Mouse (Mus musculus): ENCODE measurements around the gene Cd59b. TPM values are rescaled to one million over a fixed set of nuclear protein-coding genes. Genes with fewer than 3 reads are reported as not detected.
"Not testable (repeated sequence)": the region's sequence is repeated elsewhere in the genome, so short reads cannot be mapped to it uniquely, and the experiment has no call there.

Gene Cd59b
- total RNA-seq, 2 experiments from 2014 or later, result 0.51 TPM; not detected in 1

DNA sequence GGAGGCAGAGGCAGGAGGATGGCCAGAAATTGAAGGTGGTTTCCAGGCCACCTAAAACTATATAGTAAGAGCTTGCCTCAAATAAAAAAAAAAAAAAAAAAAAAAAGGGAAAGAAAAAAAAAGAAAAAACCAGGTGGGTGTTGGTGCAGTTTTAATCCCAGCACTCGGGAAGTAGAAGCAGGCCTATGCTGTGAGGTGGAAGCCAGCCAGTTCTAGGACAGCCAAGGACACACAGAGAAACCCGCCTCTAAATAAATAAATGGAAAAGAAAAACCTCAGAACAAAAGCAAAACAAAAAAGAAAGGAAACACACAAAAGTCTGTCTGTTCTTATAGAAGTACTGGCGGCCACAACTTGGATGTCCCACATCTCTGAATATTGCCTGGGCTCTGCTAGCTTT, 45.2 kb downstream of the Cd59b start:
- no peak for DNase-seq (ENCODE audit: low spot score in 2 of 2)

DNA sequence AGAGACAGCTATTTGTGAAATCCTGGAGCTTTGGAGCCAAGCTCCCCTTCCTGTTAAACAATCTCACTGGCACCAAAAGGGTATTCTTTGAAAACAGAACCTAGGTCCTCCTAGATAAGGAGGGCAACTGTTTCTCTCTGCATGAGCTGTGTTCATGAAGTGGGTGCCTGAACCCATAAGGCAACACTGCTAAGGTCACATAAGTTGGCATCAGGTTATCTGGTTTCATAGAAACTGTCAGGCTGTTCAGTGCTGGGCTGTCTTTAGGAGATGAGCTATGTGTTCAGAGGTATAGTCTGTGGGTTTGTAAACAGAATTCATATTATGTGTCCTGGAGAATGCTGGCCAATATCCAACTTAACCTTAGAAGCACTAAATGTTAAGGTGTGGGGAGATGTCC, 47.5 kb downstream of the Cd59b start:
- DNase-seq (ENCODE audit: low spot score in 2 of 2), result not testable (repeated sequence)

DNA sequence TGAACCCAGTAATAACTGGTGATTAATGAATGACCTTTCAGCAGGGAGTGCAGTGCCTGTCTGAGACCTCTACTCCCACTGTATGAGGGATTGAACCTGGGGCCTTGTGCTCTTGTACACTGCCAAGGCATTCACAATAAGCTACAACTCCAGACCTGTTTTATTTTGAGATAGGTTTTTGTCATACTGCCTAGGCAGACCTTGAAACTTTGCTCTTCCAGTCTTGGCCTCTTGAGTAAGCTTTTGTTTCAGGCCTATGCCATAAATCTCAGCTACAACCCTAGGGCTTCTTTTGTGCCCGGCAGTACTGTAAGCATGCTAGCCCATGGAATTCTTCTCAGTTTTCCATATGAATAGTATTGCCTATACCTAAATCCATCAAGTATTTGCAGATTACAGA, 49.4 kb downstream of the Cd59b start:
- DNase-seq (ENCODE audit: low spot score in 2 of 2), result no peak

DNA sequence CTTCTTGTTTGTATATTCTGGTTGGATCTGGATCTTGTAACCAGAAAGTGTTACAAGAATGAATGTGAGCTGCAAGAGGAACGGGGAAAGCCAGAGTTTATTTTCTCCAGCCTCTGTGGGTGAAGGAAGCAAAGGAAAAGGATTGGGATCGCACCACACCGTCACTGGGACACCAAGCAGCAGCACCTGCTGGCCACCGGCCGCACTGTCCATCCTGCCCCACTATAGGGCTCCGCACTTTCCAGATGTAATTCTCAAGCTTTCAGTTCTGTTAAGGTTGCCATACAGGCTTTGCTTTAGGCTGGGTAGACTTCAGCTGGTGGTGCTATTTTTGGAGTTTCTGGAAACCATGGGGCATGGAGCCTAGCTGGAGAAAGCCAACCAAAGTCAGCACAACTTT, 50.7 kb downstream of the Cd59b start:
- DNase-seq (ENCODE audit: low spot score in 2 of 2), result no peak

DNA sequence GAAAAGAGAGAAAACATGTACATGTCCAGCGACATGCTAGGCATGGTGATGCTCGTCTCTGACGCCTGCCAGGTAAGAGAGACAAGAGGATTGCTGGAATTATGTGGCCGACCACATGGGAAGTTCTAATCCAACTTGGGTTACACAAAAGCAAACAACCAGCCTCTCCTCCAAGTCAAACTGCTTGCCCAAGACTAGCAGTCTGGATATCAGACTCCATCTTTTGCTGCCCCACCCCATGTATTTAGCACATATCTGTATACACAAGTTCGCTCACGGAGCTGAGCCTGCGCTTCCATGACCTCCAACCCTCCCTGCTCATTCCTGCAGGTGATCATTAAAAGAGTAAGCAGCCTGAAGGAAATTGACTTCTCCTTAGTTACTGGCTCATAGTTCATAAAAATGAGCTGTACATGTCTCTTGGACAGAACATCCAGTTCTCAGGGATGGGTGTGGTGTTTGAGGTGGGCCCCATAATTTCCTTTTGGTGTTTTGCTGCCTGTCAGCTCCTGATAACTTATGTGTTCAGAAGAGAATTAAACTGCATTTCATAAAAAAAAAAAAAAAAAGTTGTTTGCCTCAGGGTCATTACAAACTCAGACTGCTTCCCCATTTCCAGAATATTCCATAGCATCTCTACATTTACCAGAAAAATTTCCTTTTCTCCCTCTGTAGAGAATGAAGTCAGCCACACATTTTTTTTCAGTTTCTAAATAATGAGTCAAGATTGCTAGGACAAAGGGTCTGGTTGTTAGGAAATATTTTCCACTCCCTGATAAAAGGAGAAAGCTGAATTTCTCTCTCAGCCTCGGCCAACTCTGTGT, 52.2 kb downstream of the Cd59b start:
- no peak for DNase-seq (ENCODE audit: low spot score in 2 of 2)

DNA sequence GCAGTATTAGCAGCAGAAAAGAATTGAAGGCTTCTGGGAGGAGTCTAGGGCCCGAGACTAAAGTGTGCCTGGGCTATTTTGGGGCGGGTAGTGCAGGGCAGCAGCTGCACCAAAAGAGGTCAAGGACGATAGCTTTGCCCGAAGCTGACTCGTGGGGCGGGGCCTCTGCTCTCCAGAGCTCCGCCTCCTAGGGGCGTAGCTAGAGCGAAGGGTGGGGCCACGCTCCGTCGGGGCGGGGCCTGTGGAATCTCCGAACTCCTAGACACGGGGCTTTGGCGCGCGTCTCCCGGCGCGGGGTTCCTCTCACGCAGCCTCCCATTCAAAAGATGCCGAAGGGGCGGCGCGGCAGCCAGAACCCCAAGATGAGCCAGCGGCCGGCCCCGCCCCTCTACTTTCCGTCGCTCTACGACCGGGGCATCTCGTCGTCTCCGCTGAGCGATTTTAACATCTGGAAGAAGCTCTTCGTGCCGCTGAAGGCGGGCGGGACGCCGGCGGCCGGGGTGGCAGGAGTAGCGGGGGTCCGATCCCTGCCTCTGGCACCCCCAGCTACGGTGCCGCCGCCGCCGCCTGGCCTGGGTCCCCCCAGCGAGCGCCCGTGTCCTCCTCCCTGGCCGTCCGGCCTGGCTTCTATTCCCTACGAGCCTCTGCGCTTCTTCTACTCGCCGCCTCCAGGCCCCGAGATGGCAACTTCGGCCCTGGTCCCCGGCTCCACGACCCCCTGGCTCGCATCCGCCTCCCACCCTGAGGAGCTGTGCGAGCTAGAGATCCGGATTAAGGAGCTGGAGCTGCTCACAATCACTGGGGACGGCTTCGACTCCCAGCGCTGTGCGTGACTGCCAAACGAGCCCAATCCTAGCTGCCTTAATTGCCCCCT, 53.1 kb downstream of the Cd59b start, which contains the start of gene A930018P22Rik:
A930018P22Rik (plus strand) TSS at position 265 of the 874 bp plus-strand sequence.
- DNase-seq (ENCODE audit: low spot score in 2 of 2), result peak; percentile 79 to 87

DNA sequence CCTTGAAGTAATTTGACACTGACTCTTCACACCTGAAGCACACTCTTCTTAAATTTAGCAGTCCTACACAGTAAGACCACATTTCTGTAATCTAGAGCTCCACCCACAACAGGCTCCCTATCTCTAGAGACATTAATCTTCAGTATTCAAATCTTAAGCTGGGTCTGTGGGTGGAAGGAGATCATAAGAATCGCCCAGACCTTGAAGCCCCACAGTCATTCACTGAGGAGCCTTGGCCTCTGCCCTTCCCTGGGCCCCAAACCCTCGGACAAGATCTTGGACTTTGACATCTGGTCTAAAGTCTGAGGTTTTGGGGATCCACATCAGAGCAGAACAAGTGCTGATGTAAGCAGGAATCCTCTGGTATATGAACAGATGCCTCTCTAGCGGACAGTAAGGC, 53.9 kb downstream of the Cd59b start:
- no peak for DNase-seq (ENCODE audit: low spot score in 2 of 2)

DNA sequence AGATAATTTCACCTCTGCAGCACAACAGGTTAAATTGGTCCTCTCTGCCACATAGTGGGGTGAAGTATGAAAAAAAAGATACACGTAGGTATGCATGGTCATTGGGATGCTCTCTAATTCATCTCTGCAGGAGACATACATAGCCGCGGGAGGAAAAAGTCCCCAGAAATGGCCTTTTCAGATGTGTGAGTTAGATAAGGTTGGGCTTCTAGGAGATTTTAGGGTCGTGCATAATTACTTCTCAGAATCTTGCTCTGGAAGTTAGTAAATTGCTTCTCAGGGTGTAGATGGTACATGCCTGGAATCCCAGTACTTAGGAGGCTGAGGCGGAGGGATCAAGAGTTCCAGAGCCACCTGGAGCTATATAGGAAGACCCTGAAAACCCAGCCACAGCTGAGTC, 54.4 kb downstream of the Cd59b start:
- DNase-seq (ENCODE audit: low spot score in 2 of 2), result no peak

DNA sequence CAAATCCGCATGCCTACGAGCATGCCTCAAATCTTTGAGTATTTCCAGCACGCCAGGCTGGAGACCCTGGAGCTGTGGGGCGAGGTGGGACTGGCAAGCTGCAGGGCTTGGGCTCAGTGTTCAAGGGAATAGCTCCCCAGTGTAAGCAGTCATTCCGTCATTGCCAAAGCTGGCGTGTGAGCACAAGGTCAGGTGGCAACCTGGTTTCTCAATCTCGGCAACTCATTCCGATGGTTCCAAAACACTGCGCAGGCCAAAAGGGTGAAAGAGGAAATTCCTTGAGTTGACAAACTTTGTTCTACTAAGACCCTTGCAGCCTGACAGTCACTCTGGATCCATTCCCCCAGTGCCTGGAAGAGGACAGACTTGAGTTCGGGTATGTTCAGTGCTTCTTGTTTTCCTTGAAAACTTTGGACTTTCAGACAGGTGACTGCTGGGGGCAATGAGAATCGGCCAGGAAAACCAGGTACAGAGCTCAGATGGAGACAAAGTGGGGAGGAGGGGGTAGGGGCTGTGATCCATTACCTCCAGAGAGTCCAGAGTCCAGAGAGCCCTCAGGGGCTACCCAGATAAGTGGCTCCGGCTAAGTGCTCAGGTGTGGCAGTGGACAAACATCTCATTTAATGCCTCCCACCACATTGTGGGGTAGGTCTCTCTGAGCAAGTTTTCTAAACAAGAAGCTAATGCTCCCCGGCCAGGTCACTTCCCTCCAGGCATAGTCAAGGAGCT, 59.3 kb downstream of the Cd59b start:
- no peak for DNase-seq (ENCODE audit: low spot score in 2 of 2)

DNA sequence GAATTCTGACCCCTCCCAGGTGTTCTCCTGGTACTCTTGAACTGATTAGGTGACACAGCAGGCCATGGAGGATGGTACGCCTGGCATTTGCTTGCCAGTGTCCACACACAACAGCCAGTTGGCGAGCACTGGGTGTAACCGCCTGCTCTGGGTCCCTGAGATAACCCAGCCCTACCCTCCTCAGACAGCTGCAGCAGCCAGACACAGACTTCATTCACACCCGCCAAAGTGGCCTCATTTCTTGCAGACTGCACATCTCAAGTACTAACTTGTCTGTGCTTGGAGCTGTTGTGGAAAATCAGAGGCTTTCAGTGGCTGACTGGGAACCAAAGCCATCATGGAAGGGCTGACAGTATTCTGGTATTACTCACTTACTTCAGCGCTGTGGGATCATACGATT, 60.5 kb downstream of the Cd59b start:
- DNase-seq (ENCODE audit: low spot score in 2 of 2), result peak in 1 of 2 experiments; percentile 10

DNA sequence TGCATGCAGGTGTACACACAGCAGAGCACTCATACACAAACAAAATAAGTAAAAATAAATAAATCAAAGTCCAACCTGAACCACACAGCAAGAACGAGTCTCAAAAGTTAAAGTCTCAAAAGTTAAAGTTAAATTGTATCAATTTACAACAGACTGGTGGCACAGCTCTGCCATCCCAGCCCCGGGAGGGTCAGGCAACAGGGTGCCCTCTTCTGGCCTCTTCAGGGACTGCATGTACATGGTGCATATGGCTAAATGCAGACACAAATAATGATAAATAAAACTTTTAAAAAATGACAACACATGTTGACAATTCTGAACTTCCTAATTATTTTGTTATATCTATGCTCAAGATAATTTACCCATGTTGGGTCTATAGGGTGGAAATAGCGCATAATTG, 61.3 kb downstream of the Cd59b start:
- peak; percentile 44 to 49 for DNase-seq (ENCODE audit: low spot score in 2 of 2)

DNA sequence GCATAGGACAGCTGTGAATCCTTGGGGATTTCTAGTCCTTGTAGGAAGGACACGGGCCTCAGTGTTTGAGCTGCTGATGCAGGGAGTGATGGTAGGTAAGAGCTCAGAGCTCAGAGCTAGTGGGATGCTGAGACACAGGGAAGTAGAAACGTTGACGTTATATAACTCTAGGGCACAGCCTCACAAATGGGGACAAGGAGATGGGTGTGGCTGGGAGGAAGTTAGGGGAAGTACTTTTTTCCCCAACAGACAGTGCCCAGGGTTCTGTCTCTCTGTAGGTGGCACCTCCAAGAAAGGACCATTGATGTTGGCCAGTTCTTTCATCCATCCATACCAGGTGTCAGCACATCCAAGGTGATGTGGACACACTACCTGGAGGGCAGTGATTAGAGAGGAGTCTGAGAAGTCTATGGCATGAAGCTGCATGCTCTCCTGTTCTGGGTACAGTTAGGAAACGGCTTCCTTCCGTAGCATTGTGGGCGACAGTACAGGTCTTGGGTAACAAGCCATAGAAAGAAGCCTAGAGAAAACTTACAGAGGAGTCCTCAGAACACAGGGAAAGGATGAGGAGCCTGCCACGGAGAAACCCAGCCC, 62.7 kb downstream of the Cd59b start:
- DNase-seq (ENCODE audit: low spot score in 2 of 2), result no peak

DNA sequence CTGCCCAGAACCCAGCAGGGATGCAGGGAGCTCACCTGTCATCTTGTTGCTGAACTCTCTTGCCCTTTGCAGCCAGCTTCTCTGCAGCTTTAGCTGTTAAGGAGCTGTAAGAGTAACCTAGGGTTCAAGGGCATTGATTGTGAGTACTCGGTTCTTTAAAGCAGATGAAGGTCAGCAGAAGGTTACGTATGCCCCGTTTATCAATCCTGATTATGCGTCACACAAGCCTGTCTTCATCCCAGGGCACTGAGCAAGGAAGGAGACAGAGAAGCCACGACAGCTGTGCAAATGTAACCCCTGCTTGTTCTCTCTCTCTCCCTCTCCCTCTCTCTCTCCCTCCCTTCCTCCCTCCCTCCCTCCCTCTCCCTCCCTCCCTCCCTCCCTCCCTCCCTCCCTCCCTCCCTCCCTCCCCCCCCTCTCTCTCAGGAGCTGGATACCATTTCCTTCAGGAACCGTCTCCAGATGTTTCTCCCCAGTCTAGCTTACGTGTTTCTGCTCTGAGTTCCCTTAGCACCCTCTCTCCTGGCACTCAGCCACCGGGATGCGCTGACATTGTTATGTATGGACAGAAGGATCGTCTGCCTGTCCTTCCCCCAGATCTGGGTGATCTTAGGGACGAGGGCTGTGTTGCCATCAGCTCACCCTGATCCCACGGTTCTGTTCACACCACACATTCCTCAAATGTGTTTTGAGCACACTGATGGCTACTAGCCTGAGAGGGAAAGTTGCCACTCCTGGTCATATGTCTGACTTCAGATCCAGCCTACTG, 63.6 kb downstream of the Cd59b start:
- DNase-seq (ENCODE audit: low spot score in 2 of 2), result no peak

DNA sequence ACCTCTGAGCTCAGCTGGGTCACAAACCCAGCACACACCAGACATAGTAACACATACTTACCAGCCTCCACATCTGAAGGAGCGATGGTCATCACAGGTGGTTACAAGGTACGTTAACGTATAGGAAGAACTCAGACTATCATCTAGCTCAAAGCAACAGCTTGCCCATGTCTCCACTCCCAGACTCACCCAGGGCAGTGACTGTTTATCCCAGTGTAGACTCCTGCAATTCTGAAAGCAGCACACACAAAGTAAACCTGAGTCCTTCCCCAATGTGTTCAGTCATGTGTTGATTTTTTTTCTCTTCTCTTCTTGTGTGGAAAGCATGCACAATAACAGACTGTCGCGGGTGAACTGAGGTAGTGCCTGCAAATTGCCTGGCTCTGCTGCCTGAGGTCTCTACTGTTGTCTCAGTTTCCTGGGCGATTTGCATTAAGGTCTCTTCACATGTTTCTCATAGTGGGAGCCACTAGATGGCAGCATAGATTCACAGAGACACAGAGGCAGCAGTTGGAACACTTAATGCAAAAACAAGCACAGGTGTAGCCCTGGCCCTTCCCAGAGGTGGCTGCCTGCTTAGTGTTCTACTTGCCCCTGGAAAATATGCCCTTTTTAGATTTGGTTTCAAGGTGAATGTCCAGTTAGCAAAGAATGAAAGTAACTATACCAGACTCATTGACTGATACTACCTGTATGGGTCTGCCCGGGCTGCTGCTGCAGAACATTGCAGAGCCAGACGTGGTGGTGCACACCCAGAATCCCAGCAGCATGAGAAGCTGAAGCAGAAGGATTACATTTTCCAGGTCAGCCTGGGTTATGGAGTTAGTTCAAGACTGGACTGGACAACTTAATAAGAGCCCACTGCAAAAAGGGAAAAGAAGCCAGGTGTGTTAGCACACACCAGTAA, 64.8 kb downstream of the Cd59b start:
- peak; percentile 68 to 75 for DNase-seq (ENCODE audit: low spot score in 2 of 2)

DNA sequence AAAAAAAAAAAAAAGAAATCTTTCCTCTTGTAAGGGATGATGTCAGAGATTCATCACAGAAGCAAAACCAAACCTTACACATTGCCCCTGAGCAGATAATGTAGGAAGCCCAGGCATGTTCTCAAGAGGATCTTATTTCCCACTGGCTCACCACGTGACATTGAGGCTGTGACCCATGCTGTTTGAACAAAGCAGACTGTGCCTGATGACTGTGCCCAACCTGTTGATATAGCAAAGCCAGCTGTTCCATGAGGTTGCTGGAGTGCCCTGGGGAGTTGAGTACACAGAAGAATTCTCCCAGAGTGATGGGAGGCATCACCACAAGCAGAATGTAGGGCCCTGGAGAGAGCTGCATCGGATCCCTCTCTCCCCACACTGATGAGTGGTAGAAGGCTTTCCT, 66.3 kb downstream of the Cd59b start:
- no peak for DNase-seq (ENCODE audit: low spot score in 2 of 2)

Measured in layer of hippocampus, postnatal 10 days (tissue).